25 mouse cellular contexts compared by ENCODE assay signal in the genomic region with DNA sequence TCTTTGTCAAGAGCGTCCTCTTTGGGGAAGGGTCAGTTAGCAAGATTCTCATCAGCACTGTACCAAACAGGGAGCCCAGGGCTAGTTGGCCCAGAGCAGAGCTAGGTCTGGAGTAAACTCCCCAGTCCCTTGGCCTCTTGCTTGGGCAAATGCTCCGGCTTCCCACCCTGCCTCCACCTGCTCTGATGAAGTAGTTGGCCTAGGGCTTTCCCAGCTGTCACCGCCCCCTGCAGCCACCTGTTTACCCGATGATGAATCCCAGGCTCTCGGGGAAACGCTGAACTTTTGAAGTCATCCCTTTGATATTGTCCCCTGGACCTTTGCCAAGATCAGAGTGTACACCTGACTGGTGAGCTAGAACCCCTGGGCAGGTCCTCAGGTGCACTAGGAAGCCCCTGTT.
"Had no signal": no experiment of that assay in that cellular context is flagged by ENCODE, and none has a peak within 500 bp of the region (broad histone marks: within the 10 kb centered on the region; RNA-seq: fewer than 3 reads in every experiment).

No protein-coding gene starts in this region.

- H3K27me3 ChIP-seq: heart, embryonic 12.5 days; hindbrain, embryonic 13.5 days; hindbrain, embryonic 15.5 days; kidney, embryonic 15.5 days; limb, embryonic 13.5 days had no signal

- H3K27ac ChIP-seq: heart, adult 2 months; hindbrain, embryonic 13.5 days; hindbrain, embryonic 15.5 days; hindbrain, postnatal 0 days; kidney, embryonic 15.5 days; kidney, postnatal 0 days; limb, embryonic 13.5 days; limb, embryonic 15.5 days; liver, embryonic 12.5 days; liver, embryonic 14.5 days had no signal

- ATAC-seq: hindbrain, postnatal 0 days; intestine, embryonic 16.5 days; liver, embryonic 12.5 days had no signal

- H3K4me2 ChIP-seq: heart, embryonic 12.5 days; hindbrain, embryonic 13.5 days; hindbrain, embryonic 15.5 days; kidney, embryonic 15.5 days; limb, embryonic 13.5 days; limb, embryonic 15.5 days; liver, embryonic 12.5 days had no signal

- H3K9ac ChIP-seq: heart, embryonic 12.5 days; hindbrain, embryonic 13.5 days; hindbrain, embryonic 15.5 days; kidney, embryonic 15.5 days; limb, embryonic 13.5 days; limb, embryonic 15.5 days; liver, embryonic 12.5 days; liver, embryonic 14.5 days had no signal

- H3K36me3 ChIP-seq: hindbrain, embryonic 15.5 days; kidney, embryonic 15.5 days; limb, embryonic 15.5 days; liver, embryonic 12.5 days had no signal

- H3K4me3 ChIP-seq: heart, adult 2 months; heart, embryonic 12.5 days; hindbrain, embryonic 13.5 days; hindbrain, embryonic 15.5 days; kidney, embryonic 15.5 days; limb, embryonic 13.5 days; limb, embryonic 15.5 days; liver, embryonic 12.5 days had no signal

- H3K9me3 ChIP-seq: hindbrain, embryonic 13.5 days; hindbrain, embryonic 15.5 days; kidney, embryonic 15.5 days; limb, embryonic 13.5 days; limb, embryonic 15.5 days; liver, embryonic 12.5 days had no signal

- H3K4me1 ChIP-seq: hindbrain, embryonic 15.5 days; liver, embryonic 12.5 days had no signal

- DNase-seq: gastrocnemius, postnatal 14 days; gastrocnemius, postnatal 36 days; heart, adult 11 months; heart, adult 2 months; heart, postnatal 14 days; heart, postnatal 36 days; kidney, adult 11 months; kidney, adult 2 months; kidney, adult 9 months; kidney, postnatal 14 days; kidney, postnatal 36 days; layer of hippocampus, adult 9-11 months; layer of hippocampus, postnatal 36 days; lung, adult 18-20 months had no signal
